Mouse (Mus musculus) liver, postnatal 0 days (tissue): ENCODE data around the gene Wipf1. TPM values are rescaled to one million over a fixed set of nuclear protein-coding genes. Genes with fewer than 3 reads are reported as not detected.
A peak's percentile ranks its signal among the peaks of the same experiment; 100 is the strongest.

Experiments
- ATAC-seq: fragments of 200-750 bp; cut with Nextera tagmentation; 2 replicates; pipeline ENCODE4 v1.8.0; 2017; ENCODE audit warnings: mild to moderate bottlenecking, moderate library complexity
- DNase-seq: peaks from one replicate; pipeline ENCODE4 v3.0.0-alpha.2; 2016
- H3K27ac ChIP-seq: fragments of 300-500 bp; sonication (generic); 2 replicates; pipeline ENCODE4 v1.5.1; 2014; ENCODE audit warnings: antibody characterized with exemption, moderate library complexity, mild to moderate bottlenecking, low read depth
- H3K27me3 ChIP-seq: fragments of 300-500 bp; sonication (generic); 2 replicates; pipeline ENCODE4 v1.6.1; 2014; ENCODE audit warnings: low read length, control low read depth, mixed read lengths; ENCODE audit not compliant: insufficient read depth
- H3K36me3 ChIP-seq: fragments of 300-500 bp; sonication (generic); replicated peaks from 2 replicates; pipeline ENCODE4 v1.6.1; 2014; ENCODE audit warnings: mild to moderate bottlenecking, control low read depth, low read length, moderate library complexity, mixed read lengths; ENCODE audit not compliant: insufficient read depth
- H3K4me1 ChIP-seq: fragments of 300-500 bp; sonication (generic); 2 replicates; pipeline ENCODE4 v1.6.1; 2014; ENCODE audit warnings: antibody characterized with exemption, mild to moderate bottlenecking, control low read depth; ENCODE audit not compliant: insufficient read depth
- H3K4me2 ChIP-seq: fragments of 300-500 bp; sonication (generic); 2 replicates; pipeline ENCODE4 v1.6.1; 2014; ENCODE audit warnings: low read depth, mild to moderate bottlenecking, low read length, moderate library complexity, mixed read lengths
- H3K4me3 ChIP-seq: fragments of 300-500 bp; sonication (generic); 2 replicates; pipeline ENCODE4 v1.5.1; 2014; ENCODE audit warnings: low read depth, low read length
- H3K9ac ChIP-seq: fragments of 300-500 bp; sonication (generic); replicated peaks from 2 replicates; pipeline ENCODE4 v1.6.1; 2014; ENCODE audit warnings: mild to moderate bottlenecking, moderate library complexity
- H3K9me3 ChIP-seq: fragments of 300-500 bp; sonication (generic); 2 replicates; pipeline ENCODE4 v1.6.1; 2016; ENCODE audit warnings: mild to moderate bottlenecking, control low read depth, low read length, mixed read lengths
- CTCF ChIP-seq: sonication (generic); IDR thresholded peaks from 2 replicates; pipeline ENCODE4 v1.5.1; 2016; ENCODE audit warnings: antibody characterized with exemption, low read depth
- EP300 ChIP-seq: IDR thresholded peaks from 2 replicates; pipeline ENCODE4 v1.6.1; 2016; ENCODE audit warnings: antibody characterized with exemption, low read depth, mild to moderate bottlenecking
- WGBS: fragments of 180-500 bp; shearing (Covaris S2); extraction: QIAGEN DNeasy Blood & Tissue Kit; methylation state at CpG from one replicate; pipeline ENCODE4 v1.1.7; 2014; ENCODE audit not compliant: insufficient replicate concordance; 5-methylcytosine and 5-hydroxymethylcytosine counted together
- polyA plus RNA-seq: library from polyadenylated mRNA; unstranded; fragments of >200 nt; fragmentation: Nextera tagmentation; extraction: Ambion mirVana; gene quantifications from 2 replicates; pipeline ENCODE4 v1.2.1, GENCODE M21; 2015

Wipf1 gene
- polyA plus RNA-seq, 1 experiment from 2014 or later = 4.3 TPM

DNA sequence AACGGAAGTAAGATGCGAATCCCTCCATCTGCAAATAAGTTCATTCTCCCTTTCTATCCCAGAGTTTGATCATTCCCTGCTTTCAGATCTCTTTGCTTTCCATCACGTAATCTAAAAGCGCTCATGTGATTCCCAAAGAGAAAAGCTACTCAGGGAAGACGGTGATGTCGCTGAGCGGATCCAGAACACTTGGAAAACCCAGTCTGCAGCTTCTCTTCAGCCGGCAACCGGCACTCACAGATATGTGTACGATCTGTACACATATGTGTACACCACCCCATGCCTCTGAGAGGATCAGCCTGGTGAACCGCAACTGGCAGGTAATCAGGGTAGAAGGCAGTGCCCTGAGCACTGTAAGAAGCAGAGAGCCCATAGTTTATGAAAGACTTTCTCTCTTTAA lies 1.6 kb downstream of the Wipf1 start:
- DNase-seq (no peak), ATAC-seq (no peak)
- Histone ChIP-seq H3K4me3 (no peak overlapping the region), H3K27me3 (peaks cover 10% of the 10 kb centered on the region), H3K9ac (no peak overlapping the region), H3K9me3 (no peaks in the 10 kb centered on the region), H3K36me3 (no peaks in the 10 kb centered on the region), H3K4me2 (peak overlapping the region; percentile 95; the same call in 1 of the 2 replicates), H3K27ac (no peak overlapping the region), H3K4me1 (peaks cover 13% of the 10 kb centered on the region)
- TF ChIP-seq EP300 = no peak
- TF ChIP-seq CTCF = no peak
- 83% methylated on average over 11 of the region's 11 CpGs for WGBS

DNA sequence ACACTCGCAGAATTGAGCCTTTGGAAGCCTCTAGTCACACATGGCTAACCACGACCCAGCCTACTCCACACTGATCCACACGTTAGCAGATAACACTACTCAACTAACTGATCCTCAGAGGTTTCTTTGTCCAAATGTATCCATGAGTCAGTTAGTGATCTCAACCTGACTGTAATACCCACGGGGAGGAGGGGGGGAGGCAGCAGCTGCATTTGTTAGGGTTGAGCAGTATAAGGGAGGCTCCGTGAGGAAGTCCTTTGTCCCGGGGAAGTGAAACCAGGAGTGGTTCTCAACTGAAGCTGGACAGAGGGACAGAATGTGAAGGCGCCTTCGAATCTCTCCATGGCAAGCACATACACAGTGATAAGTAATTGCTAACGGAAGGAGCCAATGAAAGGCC lies 2.8 kb downstream of the Wipf1 start:
- Histone ChIP-seq H3K9ac (no peak overlapping the region), H3K27ac (no peak overlapping the region), H3K27me3 (peaks cover 10% of the 10 kb centered on the region), H3K4me2 (no peak overlapping the region), H3K36me3 (no peaks in the 10 kb centered on the region), H3K4me1 (peaks cover 17% of the 10 kb centered on the region), H3K4me3 (no peak overlapping the region), H3K9me3 (no peaks in the 10 kb centered on the region)
- no peak for ATAC-seq
- WGBS = 46% methylated on average over 9 of the region's 9 CpGs
- TF ChIP-seq EP300 = no peak
- TF ChIP-seq CTCF = no peak
- no peak for DNase-seq

DNA sequence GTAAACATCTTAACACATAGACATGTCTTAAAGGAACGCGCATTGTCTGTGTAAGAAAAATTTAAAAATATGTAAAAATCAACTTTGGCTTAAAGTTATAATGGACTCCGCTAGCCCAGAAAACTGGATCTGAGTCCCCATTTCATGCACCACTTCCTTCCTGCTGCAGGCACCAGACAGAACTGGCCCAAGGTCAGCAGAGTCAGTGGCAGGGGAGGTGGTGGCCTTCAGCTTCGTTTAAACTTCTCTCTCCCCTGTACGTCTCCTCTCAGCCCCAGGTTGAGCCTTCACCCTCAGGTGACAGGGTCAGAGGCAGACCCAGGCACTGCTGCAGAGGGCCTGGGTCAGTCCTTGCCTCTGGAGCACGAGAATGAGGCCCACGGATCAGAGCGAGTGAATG lies 6.6 kb downstream of the Wipf1 start:
- no peak for ATAC-seq

DNA sequence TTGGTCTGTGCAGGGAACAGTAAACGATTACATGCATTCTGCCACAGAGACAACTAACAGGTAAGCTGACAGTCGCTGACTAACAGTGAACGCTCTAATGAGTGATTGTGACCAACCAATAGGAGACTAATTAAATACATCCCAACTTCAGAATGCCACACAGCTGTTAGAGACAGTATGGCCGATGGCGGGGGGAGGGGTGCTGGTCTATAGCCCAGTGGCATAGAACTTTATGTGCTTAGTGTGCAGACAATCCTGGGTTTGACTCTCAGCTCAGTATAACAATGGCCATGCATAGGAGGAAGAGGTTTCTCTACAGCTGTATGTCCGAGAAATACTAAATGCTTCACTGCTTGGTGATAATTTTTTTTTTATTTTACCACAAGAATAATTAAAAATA lies 7.2 kb downstream of the Wipf1 start:
- H3K4me2 ChIP-seq = no peak overlapping the region
- H3K9me3 ChIP-seq = no peaks in the 10 kb centered on the region
- H3K27ac ChIP-seq = no peak overlapping the region
- H3K36me3 ChIP-seq = no peaks in the 10 kb centered on the region
- ATAC-seq = no peak
- TF ChIP-seq EP300 = no peak
- no peak for TF ChIP-seq CTCF
- H3K4me1 ChIP-seq = peaks cover 6% of the 10 kb centered on the region
- 64% methylated on average over 6 of the region's 6 CpGs for WGBS
- H3K9ac ChIP-seq = no peak overlapping the region
- H3K27me3 ChIP-seq = no peaks in the 10 kb centered on the region
- H3K4me3 ChIP-seq = no peak overlapping the region
- DNase-seq = no peak

More for the DNA sequence above, 6.6 kb downstream of the Wipf1 start:
- WGBS = 50% methylated on average over 8 of the region's 8 CpGs
- no peak overlapping the region for H3K4me3 ChIP-seq
- no peak overlapping the region for H3K9ac ChIP-seq
- H3K4me2 ChIP-seq = no peak overlapping the region
- DNase-seq = no peak
- no peaks in the 10 kb centered on the region for H3K36me3 ChIP-seq
- no peak for TF ChIP-seq CTCF
- no peak for TF ChIP-seq EP300
- no peak overlapping the region for H3K27ac ChIP-seq
- H3K4me1 ChIP-seq = peaks cover 8% of the 10 kb centered on the region
- H3K9me3 ChIP-seq = no peaks in the 10 kb centered on the region
- H3K27me3 ChIP-seq = 0 out of 2 replicates have a peak, but pooled peaks cover 2% of the 10 kb centered on the region

DNA sequence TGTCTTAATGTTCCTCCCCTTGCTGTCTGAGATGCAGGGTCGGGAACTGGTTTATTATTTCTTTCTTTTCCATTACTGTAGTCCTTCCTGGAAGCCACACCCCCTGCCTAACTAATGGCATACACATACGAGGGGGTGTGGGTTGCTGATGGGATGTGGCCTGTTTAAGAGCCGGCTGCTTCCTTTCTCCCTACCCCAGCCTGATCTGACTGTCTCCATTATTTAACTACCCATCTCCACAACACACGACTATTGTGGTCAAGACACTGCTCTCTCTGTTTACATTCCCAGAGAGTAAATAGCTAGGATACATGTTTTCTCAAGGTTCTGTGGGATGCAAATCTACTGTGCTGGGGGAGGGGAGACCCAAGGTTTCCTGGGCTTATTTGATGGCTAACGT lies 7.8 kb downstream of the Wipf1 start:
- Histone ChIP-seq H3K4me1 (peaks cover 6% of the 10 kb centered on the region), H3K9ac (no peak overlapping the region), H3K4me3 (no peak overlapping the region), H3K4me2 (no peak overlapping the region), H3K9me3 (no peaks in the 10 kb centered on the region), H3K36me3 (no peaks in the 10 kb centered on the region), H3K27me3 (no peaks in the 10 kb centered on the region), H3K27ac (no peak overlapping the region)
- DNase-seq (no peak), ATAC-seq (no peak)
- WGBS = 24% methylated on average over 5 of the region's 5 CpGs
- TF ChIP-seq EP300 (no peak), CTCF (no peak)

DNA sequence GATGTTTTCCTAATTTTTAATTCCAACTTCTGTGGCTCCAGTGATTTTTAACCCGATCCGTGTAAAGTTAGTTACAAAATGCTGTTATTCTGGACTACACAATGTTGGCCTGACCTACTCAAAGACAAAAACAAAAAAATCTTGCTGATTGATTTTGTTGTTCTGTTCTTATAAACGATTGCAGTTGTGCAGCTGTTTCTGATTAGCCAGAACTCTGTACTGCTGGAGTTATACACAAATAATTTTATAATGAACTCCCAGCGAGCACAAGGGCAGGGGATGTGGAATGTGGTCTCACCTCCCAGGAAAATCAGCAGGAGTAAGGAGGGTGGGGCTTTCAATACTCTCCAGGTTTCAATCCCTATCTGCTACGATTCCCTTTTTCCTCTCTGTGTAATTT lies 10.6 kb downstream of the Wipf1 start:
- Histone ChIP-seq H3K27ac (no peak overlapping the region), H3K4me3 (no peak overlapping the region), H3K9ac (no peak overlapping the region), H3K4me1 (peaks cover 6% of the 10 kb centered on the region), H3K9me3 (no peaks in the 10 kb centered on the region), H3K36me3 (no peaks in the 10 kb centered on the region), H3K4me2 (no peak overlapping the region), H3K27me3 (no peaks in the 10 kb centered on the region)
- no peak for ATAC-seq
- no peak for DNase-seq
- no peak for TF ChIP-seq EP300
- WGBS = 80% methylated on average over 5 of the region's 5 CpGs

DNA sequence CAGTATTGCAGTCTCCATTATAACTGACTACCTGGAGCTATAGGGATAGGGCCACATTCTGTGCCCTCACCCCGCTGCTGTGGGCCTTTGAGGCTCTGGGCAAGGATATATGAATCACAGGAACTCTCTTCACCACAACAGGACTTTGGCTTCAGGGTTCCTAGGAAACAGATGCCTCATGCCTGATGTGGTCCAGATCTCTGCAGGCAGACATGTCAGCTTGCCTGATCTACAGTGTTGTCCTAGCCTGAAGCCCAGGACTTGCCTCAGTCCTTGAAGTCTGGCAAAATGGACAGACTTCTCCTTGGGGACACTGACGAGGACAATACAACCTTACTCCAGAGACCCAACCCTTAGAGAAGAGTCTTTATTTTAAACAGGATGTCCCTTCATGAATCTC lies 11.2 kb downstream of the Wipf1 start:
- DNase-seq (no peak), ATAC-seq (no peak)
- Histone ChIP-seq H3K36me3 (no peaks in the 10 kb centered on the region), H3K9me3 (no peaks in the 10 kb centered on the region), H3K27ac (no peak overlapping the region), H3K9ac (no peak overlapping the region), H3K4me1 (peaks cover 8% of the 10 kb centered on the region), H3K4me3 (no peak overlapping the region), H3K4me2 (no peak overlapping the region), H3K27me3 (no peaks in the 10 kb centered on the region)
- TF ChIP-seq EP300 = no peak
- TF ChIP-seq CTCF = no peak
- WGBS = 84% methylated on average over 2 of the region's 2 CpGs
